Mouse (Mus musculus) G1E-ER4 (cell line): ENCODE measurements around the gene Erlin1. TPM values are rescaled to one million over a fixed set of nuclear protein-coding genes. Genes with fewer than 3 reads are reported as not detected.

Source experiments
- GATA1 ChIP-seq: IDR thresholded peaks from one replicate; pipeline ENCODE4 v1.8.0; 2012; ENCODE audit warnings: low read length, inconsistent platforms
- polyA plus RNA-seq: library from polyadenylated mRNA; stranded (reverse); fragments of >175 nt; gene quantifications from 2 replicates; pipeline ENCODE4 v1.2.3, GENCODE M21; 2012

Gene Erlin1
- 10.1 and 11.8 TPM in 2 replicates for polyA plus RNA-seq

GRCm38 (mm10) chr19:44069121-44069913 lies at the start of gene Erlin1:
TSS of gene Erlin1 (minus strand) at chr19:44069785.
- no peak for TF ChIP-seq GATA1

GRCm38 (mm10) chr19:44117793-44118192 lies 48.2 kb upstream of the Erlin1 start:
- TF ChIP-seq GATA1: no peak

- TF ChIP-seq GATA1: no peak
Observed at GRCm38 (mm10) chr19:44111706-44112105, 42.1 kb upstream of the Erlin1 start.

GRCm38 (mm10) chr19:44110356-44110755 lies 40.8 kb upstream of the Erlin1 start:
- no peak for TF ChIP-seq GATA1

GRCm38 (mm10) chr19:44108996-44109395 lies 39.4 kb upstream of the Erlin1 start:
- TF ChIP-seq GATA1: no peak

- no peak for TF ChIP-seq GATA1
Observed at GRCm38 (mm10) chr19:44107661-44108521, 38.3 kb upstream of the Erlin1 start.

GRCm38 (mm10) chr19:44106831-44107660 lies 37.5 kb upstream of the Erlin1 start, which contains the start of gene Chuk:
TSS of gene Chuk (minus strand) at chr19:44107480.
- no peak for TF ChIP-seq GATA1

GRCm38 (mm10) chr19:44104393-44104792 lies 34.8 kb upstream of the Erlin1 start:
- TF ChIP-seq GATA1: no peak

GRCm38 (mm10) chr19:44103001-44103400 lies 33.4 kb upstream of the Erlin1 start:
- TF ChIP-seq GATA1: no peak

- TF ChIP-seq GATA1: no peak
Observed at GRCm38 (mm10) chr19:44100840-44101239, 31.3 kb upstream of the Erlin1 start.

- no peak for TF ChIP-seq GATA1
Observed at GRCm38 (mm10) chr19:44086278-44086677, 16.7 kb upstream of the Erlin1 start.

GRCm38 (mm10) chr19:44080920-44081319 lies 11.3 kb upstream of the Erlin1 start:
- TF ChIP-seq GATA1: no peak

- TF ChIP-seq GATA1: no peak
Observed at GRCm38 (mm10) chr19:44080023-44080422, 10.4 kb upstream of the Erlin1 start.

- TF ChIP-seq GATA1: no peak
Observed at GRCm38 (mm10) chr19:44077024-44077423, 7.4 kb upstream of the Erlin1 start.

- TF ChIP-seq GATA1: no peak
Observed at GRCm38 (mm10) chr19:44076457-44076856, 6.9 kb upstream of the Erlin1 start.

- TF ChIP-seq GATA1: no peak
Observed at GRCm38 (mm10) chr19:44074986-44075385, 5.4 kb upstream of the Erlin1 start.

- no peak for TF ChIP-seq GATA1
Observed at GRCm38 (mm10) chr19:44071166-44071565, 1.6 kb upstream of the Erlin1 start.
